Mouse (Mus musculus) megakaryocyte, embryonic 14.5 days (primary cell): ENCODE results near the gene Gm20388.

Experiments
- FLI1 ChIP-seq: IDR thresholded peaks from 2 replicates; pipeline ENCODE4 v1.6.1; 2012; ENCODE audit warnings: low read length, inconsistent platforms, mixed read lengths
- GATA1 ChIP-seq: IDR thresholded peaks from 3 replicates; pipeline ENCODE4 v1.6.1; 2012; ENCODE audit warnings: mixed read lengths, low read length, inconsistent platforms, borderline replicate concordance

DNA sequence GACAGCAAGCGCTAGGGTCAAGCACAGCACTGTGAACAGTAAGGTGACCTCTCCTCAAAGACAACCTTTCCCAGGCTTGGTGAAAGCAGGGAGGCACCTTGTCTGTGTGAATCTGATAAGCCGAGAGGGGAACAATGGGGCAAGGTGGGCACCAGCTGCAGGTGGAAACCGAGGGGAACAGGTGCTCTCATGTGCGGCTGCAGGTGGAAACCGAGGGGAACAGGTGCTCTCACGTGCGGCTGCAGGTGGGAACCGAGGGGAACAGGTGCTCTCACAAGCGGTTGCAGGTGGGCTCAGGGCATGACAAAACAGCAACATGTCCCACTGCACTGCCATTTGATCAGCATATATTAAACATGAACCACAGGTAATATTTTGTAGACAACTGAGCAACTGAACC, 1986.6 kb downstream of the Gm20388 start:
- TF ChIP-seq GATA1 = no peak
- TF ChIP-seq FLI1 = no peak
